Mouse (Mus musculus) frontal cortex, adult (tissue): ENCODE data around the gene Ndufa6.
"Not testable (repeated sequence)": the region's sequence is repeated elsewhere in the genome, so short reads cannot be mapped to it uniquely, and the experiment has no call there.

Source experiments
- ATAC-seq: cut with Nextera tagmentation; 2 replicates; pipeline ENCODE4 v1.9.2; 2017; ENCODE audit warnings: mild to moderate bottlenecking, moderate library complexity, mixed read lengths; ENCODE audit not compliant: low TSS enrichment

Ndufa6 gene

GRCm38 (mm10) chr15:82368146-82368545, 14.0 kb upstream of the Ndufa6 start:
- ATAC-seq, result no peak

GRCm38 (mm10) chr15:82364561-82364960, 10.4 kb upstream of the Ndufa6 start:
- not testable (repeated sequence) for ATAC-seq

GRCm38 (mm10) chr15:82363801-82364200, 9.7 kb upstream of the Ndufa6 start:
- ATAC-seq, result not testable (repeated sequence)

DNA sequence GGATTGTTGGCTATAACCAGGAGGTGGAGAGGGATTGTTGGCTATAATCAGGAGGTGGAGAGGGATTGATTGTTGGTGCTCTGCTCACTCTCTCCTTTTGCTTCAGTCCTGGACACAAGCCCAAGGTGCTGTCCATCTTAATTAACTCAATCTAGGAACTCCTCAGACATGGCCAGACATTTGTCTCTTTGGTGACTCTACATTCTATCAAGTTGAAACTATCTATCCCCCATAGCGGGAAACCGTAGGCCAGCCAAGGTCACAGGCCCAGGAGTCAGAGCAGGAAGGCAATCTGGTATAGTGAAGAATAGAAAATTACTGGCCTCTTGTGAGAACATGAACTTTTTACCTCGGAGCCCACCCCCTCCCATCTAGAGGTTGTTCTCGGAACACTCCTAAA, 8.1 kb upstream of the Ndufa6 start:
- no peak for ATAC-seq

DNA sequence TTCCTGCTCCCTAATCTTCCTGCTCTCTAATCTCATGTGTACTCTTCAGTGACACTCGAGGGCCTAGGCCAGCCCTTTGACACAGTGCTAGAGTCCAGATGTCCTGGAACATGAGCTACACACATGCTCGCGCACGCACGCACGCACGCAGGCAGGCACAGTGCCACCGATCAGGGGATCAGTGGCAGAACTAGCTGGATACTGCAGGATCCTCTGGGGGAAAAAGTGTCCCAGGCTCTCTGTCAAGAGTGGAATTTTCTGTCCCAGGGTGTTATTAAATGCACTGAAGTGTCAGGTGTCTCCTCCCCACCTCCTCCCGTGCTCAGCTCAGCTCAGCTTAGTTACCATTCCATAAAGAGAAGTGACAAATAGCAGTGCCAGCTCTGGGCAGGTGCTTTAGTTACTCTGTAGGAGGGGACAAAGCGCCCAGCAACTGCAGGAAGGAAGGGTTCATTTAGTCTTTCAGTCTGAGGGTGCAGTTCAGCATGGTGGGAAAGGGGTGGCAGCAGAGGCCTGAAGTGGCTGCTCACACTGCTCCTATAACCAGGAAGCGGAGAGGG, 7.4 kb upstream of the Ndufa6 start:
- ATAC-seq, result 0 out of 2 replicates have a peak, but pooled peaks have one; percentile 47

DNA sequence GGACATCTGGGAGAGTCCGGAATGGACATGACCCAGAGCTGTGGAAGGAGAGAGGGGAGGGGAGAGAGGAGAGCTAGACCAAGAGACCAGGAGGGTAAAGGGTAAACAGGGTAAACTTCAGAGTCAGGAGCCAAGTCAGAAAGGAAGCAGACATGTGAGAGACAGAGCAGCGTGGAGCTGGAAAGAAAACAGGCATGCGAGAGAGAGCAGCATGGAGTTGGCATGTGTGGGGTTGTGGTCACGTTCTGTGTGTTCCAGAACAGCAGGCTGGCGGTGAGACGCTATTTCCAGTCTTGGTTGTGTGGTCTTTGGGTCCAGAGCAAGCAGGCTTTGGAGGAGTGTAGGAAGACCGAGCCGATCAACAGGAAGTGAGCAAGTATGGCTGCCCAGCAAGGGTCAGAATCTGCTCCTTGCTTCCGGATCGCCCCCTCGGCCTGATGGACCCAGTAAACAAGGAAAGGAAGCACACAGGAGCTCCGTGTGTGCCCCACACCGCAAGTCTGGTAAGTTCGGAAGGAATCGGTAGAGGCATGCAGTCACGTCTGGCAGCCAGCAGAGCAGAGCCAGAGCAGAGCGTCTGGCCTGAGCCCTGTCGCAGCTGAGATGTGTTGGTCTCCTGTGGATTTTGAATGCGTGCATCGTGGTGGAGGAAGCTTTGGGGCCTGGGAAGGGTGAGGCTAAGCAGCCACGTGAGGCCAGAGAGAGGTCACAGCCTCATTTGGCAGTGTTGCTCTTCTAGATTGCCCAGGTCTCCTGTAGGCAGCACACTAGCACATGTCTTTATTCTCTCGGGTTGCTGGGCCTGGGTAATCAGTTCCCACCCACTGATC, 4.5 kb upstream of the Ndufa6 start:
- no peak for ATAC-seq

DNA sequence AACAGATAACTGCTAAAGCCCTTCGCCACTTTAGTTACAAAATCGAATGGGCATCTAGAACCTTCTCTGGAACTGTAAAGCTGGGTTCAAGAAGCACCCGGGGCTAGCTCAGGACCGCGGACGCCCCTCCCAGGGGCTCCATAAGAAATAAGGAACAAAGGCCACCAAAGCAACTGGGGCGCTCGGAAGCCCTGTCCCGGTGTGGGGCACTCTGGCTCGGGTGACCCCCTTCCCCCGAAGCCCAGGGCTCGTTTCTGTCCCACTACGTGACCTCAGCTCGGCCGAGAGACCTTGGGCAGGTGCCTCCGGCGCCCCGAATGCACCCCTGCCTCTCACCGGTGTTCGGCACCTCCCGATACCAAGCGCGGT, 393 bp downstream of the Ndufa6 start:
- 0 out of 2 replicates have a peak, but pooled peaks have one; percentile 0 for ATAC-seq

DNA sequence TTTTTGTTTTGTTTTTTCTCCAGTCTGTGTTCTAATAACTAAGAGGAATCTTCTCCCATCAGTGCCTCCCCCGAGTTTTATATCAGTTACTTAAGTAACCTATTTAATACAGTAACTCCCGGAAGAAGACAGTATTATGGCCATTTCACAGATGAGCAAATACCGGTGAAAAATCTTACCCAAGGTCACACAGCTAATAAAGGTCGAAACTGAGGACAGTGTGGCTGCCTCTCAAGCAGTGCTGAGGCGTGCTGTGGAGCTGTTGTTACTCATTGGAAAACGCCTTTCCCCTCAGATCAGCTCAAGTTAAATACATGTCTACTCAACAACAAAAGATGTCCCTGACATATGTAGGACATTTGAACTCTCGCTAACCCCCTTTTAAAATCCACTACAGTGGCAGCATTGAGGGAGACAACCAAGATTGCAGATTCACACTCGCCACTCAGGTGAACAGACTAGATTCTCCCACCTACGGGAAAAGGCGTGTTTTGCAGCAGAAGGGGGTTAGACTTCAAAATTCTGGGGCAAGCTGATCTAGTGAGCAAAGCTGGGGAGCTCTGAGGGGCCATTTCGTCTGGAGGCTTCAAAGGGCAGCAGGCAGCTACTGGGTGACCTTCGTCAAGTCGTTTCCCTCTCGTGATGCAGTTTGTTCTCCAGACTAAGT, 911 bp downstream of the Ndufa6 start:
- no peak for ATAC-seq

GRCm38 (mm10) chr15:82351480-82351879, 2.6 kb downstream of the Ndufa6 start:
- ATAC-seq, result no peak

DNA sequence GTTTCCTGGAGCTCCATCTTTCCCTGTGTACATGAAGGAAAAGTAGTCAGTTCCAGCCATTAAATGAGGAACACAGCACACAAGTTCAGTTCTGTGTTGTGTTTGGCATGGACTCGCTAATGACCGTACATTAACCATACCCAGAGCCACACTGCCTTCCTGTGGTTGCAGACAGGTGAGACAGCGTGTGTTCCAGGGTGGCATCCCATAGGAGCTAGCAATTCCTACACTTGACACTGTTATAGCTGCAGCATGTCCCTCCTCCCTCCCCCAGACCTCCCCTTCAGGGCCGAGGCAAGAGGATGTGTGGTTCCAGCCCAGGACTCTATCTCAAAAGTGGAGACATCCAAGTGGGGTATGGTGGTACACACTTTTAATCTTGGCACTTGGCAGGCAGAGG, 3.8 kb downstream of the Ndufa6 start:
- no peak for ATAC-seq

GRCm38 (mm10) chr15:82348999-82349341, 5.2 kb downstream of the Ndufa6 start:
- ATAC-seq, result no peak

GRCm38 (mm10) chr15:82348258-82348998, 5.7 kb downstream of the Ndufa6 start:
- ATAC-seq, result no peak

- no peak for ATAC-seq
Measured at GRCm38 (mm10) chr15:82347852-82348251, 6.3 kb downstream of the Ndufa6 start.

DNA sequence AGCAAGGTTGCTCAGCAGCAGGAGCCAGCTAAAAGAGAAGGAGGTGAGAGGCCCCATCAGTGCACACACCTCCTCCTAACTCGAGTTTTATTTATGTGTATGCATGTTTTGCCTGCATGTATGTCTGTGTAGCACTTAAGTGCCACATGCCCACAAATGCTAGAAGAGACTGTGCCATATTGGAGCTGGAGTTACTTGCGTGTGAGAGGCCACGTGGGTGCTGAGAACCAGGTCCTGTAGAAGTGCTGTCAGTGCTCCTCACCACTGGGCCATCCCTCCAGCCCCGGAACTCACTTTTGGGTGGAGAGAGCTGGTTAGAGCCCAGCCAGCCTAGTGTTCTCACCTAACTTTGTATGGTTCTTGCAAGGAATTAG, 6.8 kb downstream of the Ndufa6 start:
- no peak for ATAC-seq

- no peak for ATAC-seq
Measured at GRCm38 (mm10) chr15:82346580-82347302, 7.4 kb downstream of the Ndufa6 start.

DNA sequence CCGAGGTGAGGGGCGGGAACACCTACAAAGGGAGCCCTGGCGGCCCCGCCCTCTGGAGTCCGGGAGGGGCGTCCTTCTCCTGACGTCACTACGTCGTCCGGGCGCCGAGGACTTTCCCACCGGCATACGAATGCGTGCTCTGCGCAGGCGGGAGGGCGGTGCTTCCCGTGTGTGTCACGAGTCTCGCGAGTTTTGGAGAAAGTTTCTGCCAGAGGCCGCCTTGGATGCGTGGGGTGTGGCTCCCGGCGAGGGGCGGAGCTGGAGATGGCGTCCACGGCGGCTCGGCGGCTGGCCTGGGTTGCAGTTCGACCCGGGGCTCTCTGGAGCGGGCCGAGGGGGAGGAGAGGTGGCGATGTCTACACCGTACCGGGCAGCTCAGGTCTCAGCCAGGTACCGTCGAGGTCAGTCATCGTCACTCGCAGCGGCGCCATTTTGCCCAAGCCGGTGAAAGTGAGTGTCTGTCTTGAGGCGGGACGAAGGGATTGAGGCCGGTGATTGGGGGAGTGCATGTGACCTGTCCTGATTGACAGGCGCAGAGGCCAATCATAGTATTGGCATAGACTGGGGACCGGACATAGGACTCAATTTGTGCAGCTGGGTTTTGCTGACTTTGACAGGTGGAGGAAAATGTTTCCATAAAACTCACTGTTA, 8.2 kb downstream of the Ndufa6 start:
- peak; percentile 95 for ATAC-seq

DNA sequence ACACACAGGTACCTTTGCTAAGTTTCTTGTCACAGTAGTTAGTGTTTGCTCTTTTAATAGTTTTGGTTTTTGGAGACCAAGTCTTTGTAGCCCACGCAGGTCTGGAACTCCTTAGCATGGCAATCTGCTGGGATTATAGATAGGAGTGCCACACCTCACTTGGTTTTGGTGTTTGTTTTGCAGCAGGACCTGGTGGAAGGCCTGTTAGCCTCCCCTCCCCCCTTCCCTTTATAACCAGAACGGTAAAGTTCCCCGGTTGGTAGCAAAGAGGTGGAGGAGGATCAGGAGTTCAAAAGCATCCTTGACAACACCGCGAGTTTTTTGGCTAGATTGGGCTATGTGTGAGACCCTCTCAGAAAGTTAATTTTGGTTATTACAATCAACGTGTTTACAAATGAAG, 9.2 kb downstream of the Ndufa6 start:
- no peak for ATAC-seq

GRCm38 (mm10) chr15:82343368-82344287, 10.5 kb downstream of the Ndufa6 start:
- no peak for ATAC-seq

DNA sequence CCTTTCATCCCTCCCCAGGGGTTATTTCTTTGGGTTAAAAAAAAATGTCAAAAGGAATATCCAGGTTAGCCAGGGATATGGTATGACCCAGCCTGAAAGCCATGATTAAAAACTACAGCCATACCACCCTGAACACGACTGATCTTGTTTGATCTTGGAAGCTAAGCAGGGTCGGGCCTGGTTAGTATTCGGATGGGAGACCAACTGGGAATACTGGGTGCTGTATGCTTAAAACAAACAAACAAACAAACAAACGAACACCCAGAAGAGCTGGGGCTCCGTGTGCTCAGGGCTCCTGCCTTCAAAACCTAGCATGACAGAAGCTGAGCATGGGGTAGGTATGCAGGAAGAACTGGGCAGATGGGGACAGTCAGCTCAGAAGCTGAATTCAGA, 11.6 kb downstream of the Ndufa6 start:
- ATAC-seq, result no peak
